Mouse (Mus musculus) small intestine, adult 2 months (tissue): ENCODE data around the gene 4930412O13Rik.

ENCODE experiments used
- CTCF ChIP-seq: fragments of 200-500 bp; IDR thresholded peaks from 2 replicates; pipeline ENCODE4 v1.5.1; 2012; ENCODE audit warnings: low read depth, mild to moderate bottlenecking, control low read depth, inconsistent platforms, low read length, moderate library complexity, mixed read lengths; ENCODE audit not compliant: insufficient replicate concordance, insufficient read length; ENCODE audit errors: extremely low read depth
- POLR2A ChIP-seq: fragments of 200-500 bp; IDR thresholded peaks from 2 replicates; pipeline ENCODE4 v1.6.1; 2012; ENCODE audit warnings: low read depth, mild to moderate bottlenecking, control low read depth, inconsistent platforms, low read length, moderate library complexity

- TF ChIP-seq POLR2A, result no peak
- no peak for TF ChIP-seq CTCF
Measured at GRCm38 (mm10) chr2:9893272-9893953, 12.4 kb downstream of the 4930412O13Rik start.
